Mouse (Mus musculus) C2C12 (cell line): ENCODE data around the gene Gje1.

Source experiments
- CEBPB ChIP-seq: IDR thresholded peaks from one replicate; pipeline ENCODE4 v1.6.1; 2011; ENCODE audit warnings: low read depth, mild to moderate bottlenecking, control low read depth, moderate library complexity
- CTCF ChIP-seq: IDR thresholded peaks from one replicate; pipeline ENCODE4 v1.5.1; 2011; ENCODE audit not compliant: control insufficient read depth, insufficient read depth, insufficient read length
- MAX ChIP-seq: IDR thresholded peaks from one replicate; pipeline ENCODE4 v1.6.1; 2011; ENCODE audit warnings: mild to moderate bottlenecking, control low read depth
- MYOD1 ChIP-seq: IDR thresholded peaks from one replicate; pipeline ENCODE4 v1.6.1; 2011; ENCODE audit warnings: low read depth; ENCODE audit not compliant: control insufficient read depth, insufficient read length
- MYOG ChIP-seq: IDR thresholded peaks from one replicate; pipeline ENCODE4 v1.6.1; 2011; ENCODE audit not compliant: control insufficient read depth, insufficient read length; ENCODE audit errors: extremely low read depth

- TF ChIP-seq MYOG (no peak), CTCF (no peak), MYOD1 (no peak), MAX (no peak), CEBPB (no peak)
Observed at GRCm38 (mm10) chr10:14666147-14666546, 51.9 kb downstream of the Gje1 start.
